Mouse (Mus musculus) bone marrow, adult 2 months (tissue): ENCODE results near the gene Msantd3. TPM values are rescaled to one million over a fixed set of nuclear protein-coding genes. Genes with fewer than 3 reads are reported as not detected.
A peak's percentile ranks its signal among the peaks of the same experiment; 100 is the strongest.

Experiments
- H3K27ac ChIP-seq: fragments of 200-500 bp; 2 replicates; pipeline ENCODE4 v1.5.1; 2012; ENCODE audit warnings: low read depth, mild to moderate bottlenecking, control low read depth, inconsistent platforms, low read length; ENCODE audit not compliant: control insufficient read depth, poor library complexity, insufficient read depth
- H3K4me1 ChIP-seq: fragments of 200-500 bp; 2 replicates; pipeline ENCODE4 v1.6.1; 2011; ENCODE audit warnings: low read length; ENCODE audit not compliant: control insufficient read depth, insufficient read depth
- H3K4me3 ChIP-seq: fragments of 200-500 bp; replicated peaks from 2 replicates; pipeline ENCODE3; 2011; ENCODE audit warnings: mild to moderate bottlenecking, low read depth, low read length, control low read depth; ENCODE audit not compliant: control insufficient read depth
- CTCF ChIP-seq: fragments of 200-500 bp; IDR thresholded peaks from 2 replicates; pipeline ENCODE4 v1.5.1; 2011; ENCODE audit warnings: low read length, control low read depth; ENCODE audit not compliant: control insufficient read depth, insufficient read depth
- POLR2A ChIP-seq: fragments of 200-500 bp; IDR thresholded peaks from 2 replicates; pipeline ENCODE4 v1.6.1; 2011; ENCODE audit warnings: low read depth, mild to moderate bottlenecking, control low read depth, low read length, borderline replicate concordance; ENCODE audit not compliant: control insufficient read depth
- WGBS: fragments of 180-500 bp; shearing (Covaris S2); methylation state at CpG from one replicate; pipeline ENCODE4 v1.1.7; 2018; 5-methylcytosine and 5-hydroxymethylcytosine counted together
- polyA plus RNA-seq: library from polyadenylated mRNA; stranded (reverse); fragments of >200 nt; gene quantifications from 2 replicates; pipeline ENCODE4 v1.2.4, GENCODE M21; 2011; ENCODE audit warnings: low replicate concordance; ENCODE audit not compliant: missing spikeins, insufficient read depth, insufficient read length

The Msantd3 gene
- polyA plus RNA-seq, 1 experiment, result 16.3 TPM

DNA sequence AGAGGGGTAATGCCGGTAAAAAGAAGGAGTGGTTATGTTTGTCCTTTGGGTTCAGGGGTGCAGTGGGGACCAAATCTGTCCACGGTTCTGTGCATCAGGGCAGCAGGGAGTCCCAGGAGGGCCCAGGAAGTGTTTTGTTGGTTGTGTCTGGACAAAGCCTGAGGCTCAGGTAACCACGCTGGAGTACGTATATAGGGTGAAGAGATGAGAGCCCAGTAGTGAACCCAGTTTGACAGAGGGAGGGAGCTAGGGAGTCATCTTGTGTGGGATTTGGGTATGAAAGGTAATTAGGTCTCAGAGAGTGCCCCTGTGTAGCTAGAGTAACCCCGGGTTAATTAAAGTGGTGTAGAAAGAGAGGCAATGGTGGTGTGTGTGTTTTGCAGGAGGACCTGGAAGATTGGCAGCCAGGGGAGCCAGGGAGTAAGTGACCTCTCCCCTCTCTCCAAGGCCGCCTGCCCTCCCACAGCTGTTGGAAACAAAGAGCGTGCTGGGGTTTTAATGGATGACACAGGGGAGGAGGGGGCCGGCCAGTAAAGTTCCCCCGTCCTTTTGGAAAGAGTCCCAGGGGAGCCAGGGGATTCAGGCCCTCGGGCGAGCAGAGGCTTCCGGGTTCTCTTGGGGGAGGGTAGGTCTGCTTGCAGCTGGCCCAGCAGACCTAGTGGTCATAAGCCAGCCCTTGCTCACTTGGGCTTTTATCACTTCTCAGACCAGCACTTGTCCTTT lies 46.5 kb downstream of the Msantd3 start:
- H3K4me3 ChIP-seq, result no peak overlapping the region
- no peaks in the 10 kb centered on the region for H3K4me1 ChIP-seq
- WGBS, result 54% methylated on average over 12 of the region's 12 CpGs
- H3K27ac ChIP-seq, result no peak overlapping the region
- no peak for TF ChIP-seq POLR2A
- TF ChIP-seq CTCF, result no peak

DNA sequence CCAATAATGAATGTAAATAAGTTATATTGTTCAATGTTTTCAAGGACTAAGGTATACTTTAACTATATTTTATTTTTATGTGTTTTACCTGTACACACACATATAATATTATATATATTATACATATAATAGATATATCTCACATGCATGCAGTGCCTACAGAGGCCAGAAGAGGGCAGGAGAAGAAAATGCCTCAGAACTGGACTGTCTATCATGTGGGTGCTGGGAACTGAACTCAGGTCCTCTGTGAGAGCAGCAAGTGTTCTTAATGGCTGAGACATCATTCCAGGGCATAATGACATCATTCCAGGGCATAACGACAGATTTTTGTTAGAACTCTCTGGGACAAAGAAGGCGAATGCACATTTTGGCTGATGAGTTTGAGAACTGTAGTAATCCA lies 47.8 kb downstream of the Msantd3 start:
- Histone ChIP-seq H3K4me1 (peaks cover 3% of the 10 kb centered on the region), H3K27ac (no peak overlapping the region), H3K4me3 (no peak overlapping the region)
- no peak for TF ChIP-seq CTCF
- no peak for TF ChIP-seq POLR2A
- WGBS, result 84% methylated on average over 2 of the region's 2 CpGs

DNA sequence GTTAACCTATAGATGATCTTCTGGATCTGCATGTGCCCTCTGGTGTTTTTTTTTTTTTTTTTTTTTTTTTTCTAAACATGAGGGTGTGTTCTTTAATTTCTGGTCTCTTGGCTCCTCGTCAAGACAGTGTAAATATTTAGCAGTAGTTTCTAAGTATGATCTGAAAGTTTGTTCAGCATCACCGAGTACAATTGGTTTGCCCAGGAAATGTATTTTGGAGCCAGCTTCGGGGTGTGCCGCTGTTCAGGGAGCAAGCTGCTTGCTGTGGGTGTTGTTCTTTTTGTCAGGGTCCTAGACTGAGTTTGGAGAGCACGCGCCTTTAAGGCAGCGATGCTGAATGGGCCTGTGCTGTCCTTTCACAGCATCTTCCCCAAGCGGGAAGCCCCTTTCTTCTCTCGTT lies 48.8 kb downstream of the Msantd3 start:
- no peak overlapping the region for H3K27ac ChIP-seq
- TF ChIP-seq POLR2A (no peak), CTCF (no peak)
- 83% methylated on average over 9 of the region's 9 CpGs for WGBS

DNA sequence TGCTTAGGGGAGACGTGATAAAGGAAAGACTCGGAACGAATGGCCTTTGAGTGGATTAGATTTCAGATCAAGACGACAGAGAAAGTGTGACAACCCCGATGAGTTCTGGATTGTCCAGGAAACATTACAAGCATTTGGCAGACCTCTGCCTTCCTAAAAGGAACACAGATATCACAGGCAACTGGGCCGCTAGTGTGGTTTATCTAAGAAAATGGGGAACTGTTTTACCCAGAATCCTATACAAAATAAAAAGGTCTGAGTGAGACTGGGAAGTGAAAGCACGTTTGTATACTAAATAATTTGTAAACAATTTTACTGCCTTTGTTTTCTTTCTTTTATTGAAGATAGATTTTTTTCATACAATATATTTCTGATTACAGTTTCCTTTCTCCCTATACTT lies 51.1 kb downstream of the Msantd3 start:
- WGBS, result 30% methylated on average over 7 of the region's 7 CpGs
- Histone ChIP-seq H3K4me1 (peaks cover 5% of the 10 kb centered on the region), H3K4me3 (no peak overlapping the region), H3K27ac (no peak overlapping the region)
- TF ChIP-seq POLR2A (no peak), CTCF (no peak)

More for the DNA sequence above, 48.8 kb downstream of the Msantd3 start:
- H3K4me3 ChIP-seq, result no peak overlapping the region
- H3K4me1 ChIP-seq, result peaks cover 5% of the 10 kb centered on the region

DNA sequence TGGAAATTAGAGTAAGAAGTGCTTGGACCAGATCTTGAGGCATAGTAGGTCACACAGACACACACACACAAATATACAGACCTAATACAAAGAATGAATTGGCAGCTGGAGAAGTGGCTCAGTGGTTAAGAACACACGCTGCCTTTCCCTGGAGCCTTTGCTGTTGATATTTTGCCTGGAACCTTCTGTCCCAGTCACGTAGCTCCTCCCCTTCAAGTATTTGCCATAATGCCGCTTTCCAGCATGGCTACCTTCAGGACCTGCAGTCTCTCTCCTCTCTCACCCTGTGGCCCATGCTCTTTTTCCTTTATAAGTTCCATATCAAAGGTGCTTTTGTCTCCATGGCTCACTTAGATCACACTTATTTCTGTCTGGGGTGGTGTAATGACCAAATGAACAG lies 51.7 kb downstream of the Msantd3 start:
- Histone ChIP-seq H3K4me1 (peaks cover 5% of the 10 kb centered on the region), H3K27ac (no peak overlapping the region), H3K4me3 (no peak overlapping the region)
- 90% methylated on average over 3 of the region's 3 CpGs for WGBS
- no peak for TF ChIP-seq CTCF
- no peak for TF ChIP-seq POLR2A

DNA sequence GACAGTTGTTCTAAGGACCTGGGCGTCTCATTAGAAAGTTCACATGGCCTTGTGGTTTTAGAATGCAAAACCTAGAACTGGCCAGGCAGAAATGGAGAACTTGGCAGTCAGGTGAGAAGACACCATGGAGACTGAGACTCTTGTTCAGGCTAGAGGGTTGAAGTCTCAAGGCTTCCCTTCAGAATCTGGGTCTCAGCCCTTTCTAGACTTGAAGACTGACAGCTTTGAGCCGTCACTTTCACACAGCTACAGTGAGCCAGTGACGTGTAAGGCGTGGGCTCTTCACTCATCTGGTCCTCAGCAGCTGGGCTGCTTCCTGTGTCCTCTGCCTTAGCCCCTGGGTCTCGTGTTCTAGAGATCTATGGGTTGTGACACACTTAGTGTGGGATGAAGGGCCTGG lies 52.6 kb downstream of the Msantd3 start:
- 15% methylated on average over 5 of the region's 5 CpGs for WGBS
- H3K4me1 ChIP-seq, result peaks cover 5% of the 10 kb centered on the region

DNA sequence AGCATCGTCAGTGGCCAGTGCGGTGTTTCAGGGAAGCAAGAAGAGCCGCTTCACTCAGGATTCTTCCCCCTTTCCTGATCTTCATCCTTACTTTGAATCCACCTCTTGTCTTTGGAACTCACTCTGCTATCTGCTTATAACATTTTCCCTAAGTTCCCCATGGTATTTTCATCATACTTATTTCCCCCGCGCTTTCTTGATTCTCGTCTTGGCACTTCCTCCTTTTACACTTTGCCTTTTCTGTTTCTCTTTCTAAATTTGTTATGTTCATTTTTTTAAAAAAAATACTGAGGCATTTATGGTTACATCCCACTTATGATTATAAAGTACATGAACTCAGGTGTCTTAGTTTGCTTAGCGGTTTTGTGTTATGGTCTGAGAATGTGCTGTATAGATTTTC lies 53.1 kb downstream of the Msantd3 start:
- Histone ChIP-seq H3K4me1 (peaks cover 5% of the 10 kb centered on the region), H3K27ac (peak overlapping the region; percentile 48), H3K4me3 (no peak overlapping the region)
- no peak for TF ChIP-seq POLR2A
- TF ChIP-seq CTCF, result no peak
- 43% methylated on average over 7 of the region's 7 CpGs for WGBS

More for the DNA sequence above, 52.6 kb downstream of the Msantd3 start:
- H3K4me3 ChIP-seq, result no peak overlapping the region
- H3K27ac ChIP-seq, result peak overlapping the region; percentile 48
- TF ChIP-seq CTCF (no peak), POLR2A (no peak)

DNA sequence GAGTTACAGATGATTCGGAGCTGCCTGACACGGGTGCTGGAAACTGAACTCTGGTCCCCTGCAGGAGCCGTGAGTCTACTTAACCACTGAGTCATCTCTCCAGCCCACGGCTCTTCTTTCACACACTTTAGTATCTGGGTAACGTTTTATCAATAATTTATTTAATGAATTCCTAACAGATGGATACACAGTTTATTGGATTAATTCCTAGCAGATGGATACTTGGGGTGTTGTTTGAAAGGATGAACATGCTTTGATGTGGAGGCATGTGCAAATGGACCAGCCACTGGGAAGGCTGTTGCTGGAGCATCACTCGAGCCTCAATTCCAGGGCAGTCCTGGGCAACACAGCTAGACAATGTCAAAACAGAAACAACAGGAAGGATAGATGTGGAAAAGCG lies 56.4 kb downstream of the Msantd3 start:
- peaks cover 5% of the 10 kb centered on the region for H3K4me1 ChIP-seq
- WGBS, result 90% methylated on average over 7 of the region's 7 CpGs
- H3K4me3 ChIP-seq, result no peak overlapping the region
- no peak overlapping the region for H3K27ac ChIP-seq
- TF ChIP-seq CTCF (no peak), POLR2A (no peak)
